Mouse (Mus musculus): ENCODE measurements around the gene Tenm4. TPM values are rescaled to one million over a fixed set of nuclear protein-coding genes. Genes with fewer than 3 reads are reported as not detected.

Tenm4 gene
- total and polyA plus RNA-seq, 3 experiments = 9.2 to 15.2 TPM; not detected in 1

GRCm38 (mm10) chr7:96489348-96490076 lies 318.5 kb downstream of the Tenm4 start:
- H3K9me3 ChIP-seq (replicated peaks; ENCODE audit: insufficient read depth, low read length) = no peaks in the 10 kb centered on the region
- TF ChIP-seq USF2 (IDR thresholded peaks at IDR 0.05; ENCODE audit: borderline replicate concordance in 1 of 2, insufficient read depth in 1 of 2, low read depth in 1 of 2, low read length in 2 of 2) (no peak), NELFE (IDR thresholded peaks at IDR 0.05; ENCODE audit: low read depth, low read length) (no peak), E2F4 (IDR thresholded peaks at IDR 0.05; ENCODE audit: borderline replicate concordance, low read depth, low read length) (no peak), UBTF (IDR thresholded peaks at IDR 0.05; ENCODE audit: borderline replicate concordance, insufficient read depth, low read depth, low read length) (no peak), TAL1 (IDR thresholded peaks at IDR 0.05; ENCODE audit: low read length) (no peak)
- H3K4me1 ChIP-seq (ENCODE audit: control insufficient read depth in 1 of 2, insufficient read depth in 2 of 2, low read length in 2 of 2) = no peaks in the 10 kb centered on the region
- no peak overlapping the region for H3K27ac ChIP-seq (ENCODE audit: control insufficient read depth, low read depth, low read length)
- no peaks in the 10 kb centered on the region for H3K27me3 ChIP-seq (ENCODE audit: control insufficient read depth in 1 of 2, insufficient read depth in 2 of 2, low read length in 2 of 2)
- no peaks in the 10 kb centered on the region for H3K79me2 ChIP-seq (ENCODE audit: control insufficient read depth, insufficient read depth, low read length, poor library complexity)
- H3K36me3 ChIP-seq (ENCODE audit: control insufficient read depth in 1 of 2, insufficient read depth in 2 of 2, low read length in 2 of 2) = no peaks in the 10 kb centered on the region
- H3K9ac ChIP-seq (ENCODE audit: control insufficient read depth, low read depth, low read length, poor library complexity, severe bottlenecking) = no peak overlapping the region
- no peak overlapping the region for H3K4me3 ChIP-seq (ENCODE audit: control insufficient read depth in 1 of 2, insufficient read depth in 1 of 2, low read depth in 2 of 2, low read length in 2 of 2)
- no peak for DNase-seq (ENCODE audit: low read depth, low spot score)

GRCm38 (mm10) chr7:96491896-96492295 lies 320.9 kb downstream of the Tenm4 start:
- no peaks in the 10 kb centered on the region for H3K36me3 ChIP-seq (ENCODE audit: control insufficient read depth in 1 of 2, insufficient read depth in 2 of 2, low read length in 2 of 2)
- no peaks in the 10 kb centered on the region for H3K27me3 ChIP-seq (ENCODE audit: control insufficient read depth in 1 of 2, insufficient read depth in 2 of 2, low read length in 2 of 2)
- no peaks in the 10 kb centered on the region for H3K9me3 ChIP-seq (replicated peaks; ENCODE audit: insufficient read depth, low read length)
- H3K4me3 ChIP-seq (ENCODE audit: control insufficient read depth in 1 of 2, insufficient read depth in 1 of 2, low read depth in 2 of 2, low read length in 2 of 2) = no peak overlapping the region
- no peaks in the 10 kb centered on the region for H3K79me2 ChIP-seq (ENCODE audit: control insufficient read depth, insufficient read depth, low read length, poor library complexity)
- H3K27ac ChIP-seq (ENCODE audit: control insufficient read depth, low read depth, low read length) = no peak overlapping the region
- no peak for TF ChIP-seq ELF1 (IDR thresholded peaks at IDR 0.05; ENCODE audit: low read depth, low read length)
- TF ChIP-seq TAL1 (IDR thresholded peaks at IDR 0.05; ENCODE audit: low read length) = no peak
- TF ChIP-seq ZMIZ1 (IDR thresholded peaks at IDR 0.05; ENCODE audit: low read depth, low read length) = no peak
- TF ChIP-seq E2F4 (IDR thresholded peaks at IDR 0.05; ENCODE audit: borderline replicate concordance, low read depth, low read length) = no peak
- no peak for TF ChIP-seq RAD21 (IDR thresholded peaks at IDR 0.05; ENCODE audit: low read depth, low read length)
- H3K4me1 ChIP-seq (ENCODE audit: control insufficient read depth in 1 of 2, insufficient read depth in 2 of 2, low read length in 2 of 2) = no peaks in the 10 kb centered on the region
- H3K9ac ChIP-seq (ENCODE audit: control insufficient read depth, low read depth, low read length, poor library complexity, severe bottlenecking) = no peak overlapping the region
- DNase-seq (ENCODE audit: low read depth, low spot score) = no peak

GRCm38 (mm10) chr7:96492696-96493095 lies 321.6 kb downstream of the Tenm4 start:
- Histone ChIP-seq H3K9me3 (replicated peaks; ENCODE audit: insufficient read depth, low read length) (no peaks in the 10 kb centered on the region), H3K9ac (ENCODE audit: control insufficient read depth, low read depth, low read length, poor library complexity, severe bottlenecking) (no peak overlapping the region), H3K4me3 (ENCODE audit: control insufficient read depth in 1 of 2, insufficient read depth in 1 of 2, low read depth in 2 of 2, low read length in 2 of 2) (no peak overlapping the region), H3K4me1 (ENCODE audit: control insufficient read depth in 1 of 2, insufficient read depth in 2 of 2, low read length in 2 of 2) (no peaks in the 10 kb centered on the region), H3K27ac (ENCODE audit: control insufficient read depth, low read depth, low read length) (no peak overlapping the region), H3K79me2 (ENCODE audit: control insufficient read depth, insufficient read depth, low read length, poor library complexity) (no peaks in the 10 kb centered on the region), H3K36me3 (ENCODE audit: control insufficient read depth in 1 of 2, insufficient read depth in 2 of 2, low read length in 2 of 2) (no peaks in the 10 kb centered on the region), H3K27me3 (ENCODE audit: control insufficient read depth in 1 of 2, insufficient read depth in 2 of 2, low read length in 2 of 2) (no peaks in the 10 kb centered on the region)
- TF ChIP-seq MEF2A (IDR thresholded peaks at IDR 0.05; ENCODE audit: extremely low read depth, insufficient replicate concordance, low read depth, low read length, poor library complexity, severe bottlenecking) = no peak
- no peak for TF ChIP-seq POLR2AphosphoS5 (IDR thresholded peaks at IDR 0.05; ENCODE audit: borderline replicate concordance, low read depth, low read length)
- TF ChIP-seq MYB (IDR thresholded peaks at IDR 0.05; ENCODE audit: low read depth, low read length) = no peak
- TF ChIP-seq USF1 (IDR thresholded peaks at IDR 0.05; ENCODE audit: low read depth, low read length) = no peak
- no peak for TF ChIP-seq USF2 (IDR thresholded peaks at IDR 0.05; ENCODE audit: borderline replicate concordance in 1 of 2, insufficient read depth in 1 of 2, low read depth in 1 of 2, low read length in 2 of 2)
- TF ChIP-seq TAL1 (IDR thresholded peaks at IDR 0.05; ENCODE audit: low read length) = no peak
- no peak for DNase-seq (ENCODE audit: low read depth, low spot score)
